Mouse (Mus musculus): ENCODE data around the gene Ptprd. TPM values are rescaled to one million over a fixed set of nuclear protein-coding genes. Genes with fewer than 3 reads are reported as not detected.

Gene Ptprd
- polyA plus RNA-seq, 1 experiment from 2014 or later = 161 TPM

DNA sequence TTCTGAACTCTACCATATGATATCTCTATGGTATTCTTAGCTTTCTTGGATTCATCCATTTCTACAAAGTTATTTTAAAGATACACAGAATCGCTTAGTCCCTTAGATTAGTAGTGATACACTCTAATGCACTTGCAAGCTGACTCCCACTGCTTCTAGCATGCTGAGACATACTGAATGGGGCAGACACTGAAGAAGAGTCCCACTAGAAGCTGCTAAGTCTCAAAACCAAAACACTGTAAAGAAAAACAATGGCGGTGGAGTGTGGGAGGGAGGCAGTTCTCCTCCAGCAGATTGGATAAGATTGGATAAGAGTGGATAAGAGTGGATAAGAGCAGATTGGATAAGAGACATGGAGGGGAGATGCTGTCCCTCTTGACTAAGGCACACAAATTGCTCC, 2207.6 kb downstream of the Ptprd start:
- Histone ChIP-seq H3K4me1 (replicated peaks; ENCODE audit: control insufficient read depth, insufficient read depth, low read length) (peaks cover 5% of the 10 kb centered on the region; the same call in 1 of the 2 replicates), H3K9me3 (ENCODE audit: control insufficient read depth, low read length) (no peaks in the 10 kb centered on the region), H3K9ac (replicated peaks; ENCODE audit: low read depth, low read length) (no peak overlapping the region), H3K27ac (ENCODE audit: low read length) (no peak overlapping the region), H3K27me3 (replicated peaks; ENCODE audit: control insufficient read depth, insufficient read depth, low read length) (no peaks in the 10 kb centered on the region), H3K4me2 (ENCODE audit: low read length) (no peak overlapping the region), H3K36me3 (ENCODE audit: control insufficient read depth, insufficient read depth) (no peaks in the 10 kb centered on the region), H3K4me3 (replicated peaks; ENCODE audit: low read length) (no peak overlapping the region)
- 88% methylated on average over 2 of the region's 2 CpGs for WGBS
- no peak for ATAC-seq

DNA sequence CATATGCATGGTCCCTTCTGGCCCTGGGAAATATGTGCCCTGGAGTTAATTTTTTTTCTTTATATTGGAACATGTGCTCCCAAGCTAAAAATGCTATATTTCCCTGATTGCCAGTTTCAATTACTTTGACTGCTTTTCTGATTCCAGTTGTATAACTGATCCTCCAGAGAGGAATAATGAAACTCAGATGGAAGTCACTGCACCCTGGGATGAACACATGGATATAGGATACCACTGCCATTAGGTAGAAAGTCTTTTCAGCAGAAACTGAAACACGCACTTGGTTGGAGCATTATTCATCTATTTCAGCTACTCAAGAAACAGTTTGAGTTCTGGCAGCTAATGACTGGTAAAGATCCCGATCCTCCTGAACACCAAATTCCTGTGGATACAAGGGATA, 2211.5 kb downstream of the Ptprd start:
- no peaks in the 10 kb centered on the region for H3K4me1 ChIP-seq (replicated peaks; ENCODE audit: control insufficient read depth, insufficient read depth, low read length)
- H3K27ac ChIP-seq (ENCODE audit: low read length) = no peak overlapping the region
- H3K9me3 ChIP-seq (ENCODE audit: control insufficient read depth, low read length) = no peaks in the 10 kb centered on the region
- H3K4me3 ChIP-seq (replicated peaks; ENCODE audit: low read length) = no peak overlapping the region
- H3K9ac ChIP-seq (replicated peaks; ENCODE audit: low read depth, low read length) = no peak overlapping the region
- no peak for ATAC-seq
- H3K27me3 ChIP-seq (replicated peaks; ENCODE audit: control insufficient read depth, insufficient read depth, low read length) = no peaks in the 10 kb centered on the region
- no peaks in the 10 kb centered on the region for H3K36me3 ChIP-seq (ENCODE audit: control insufficient read depth, insufficient read depth)
- H3K4me2 ChIP-seq (ENCODE audit: low read length) = no peak overlapping the region
- 86% methylated on average over 2 of the region's 2 CpGs for WGBS

DNA sequence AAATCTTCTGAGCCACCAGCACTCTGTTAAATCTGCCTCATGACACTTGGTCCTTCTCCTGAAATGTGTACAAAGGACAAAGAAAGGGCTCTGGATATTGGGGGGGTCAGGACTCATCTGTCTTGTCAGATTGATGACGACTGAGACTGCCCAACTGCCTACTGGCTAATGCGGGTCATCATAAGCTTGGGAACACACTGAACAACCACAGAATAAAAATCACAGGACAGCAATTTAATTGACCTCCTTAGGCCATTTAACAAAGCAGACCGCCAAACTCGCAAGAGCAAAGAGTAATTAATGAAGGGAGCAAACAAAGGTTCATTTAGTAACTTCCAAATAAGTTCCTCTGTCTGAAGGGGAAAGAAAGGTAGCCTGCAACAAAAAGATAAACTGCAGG, 2215.9 kb downstream of the Ptprd start:
- Histone ChIP-seq H3K27me3 (replicated peaks; ENCODE audit: control insufficient read depth, insufficient read depth, low read length) (no peaks in the 10 kb centered on the region), H3K4me2 (ENCODE audit: low read length) (no peak overlapping the region), H3K27ac (ENCODE audit: low read length) (no peak overlapping the region), H3K4me1 (replicated peaks; ENCODE audit: control insufficient read depth, insufficient read depth, low read length) (no peaks in the 10 kb centered on the region; the same call in 1 of the 2 replicates), H3K36me3 (ENCODE audit: control insufficient read depth, insufficient read depth) (no peaks in the 10 kb centered on the region), H3K4me3 (replicated peaks; ENCODE audit: low read length) (no peak overlapping the region), H3K9me3 (ENCODE audit: control insufficient read depth, low read length) (no peaks in the 10 kb centered on the region), H3K9ac (replicated peaks; ENCODE audit: low read depth, low read length) (no peak overlapping the region)
- 18% methylated on average over 4 of the region's 4 CpGs for WGBS
- no peak for ATAC-seq

DNA sequence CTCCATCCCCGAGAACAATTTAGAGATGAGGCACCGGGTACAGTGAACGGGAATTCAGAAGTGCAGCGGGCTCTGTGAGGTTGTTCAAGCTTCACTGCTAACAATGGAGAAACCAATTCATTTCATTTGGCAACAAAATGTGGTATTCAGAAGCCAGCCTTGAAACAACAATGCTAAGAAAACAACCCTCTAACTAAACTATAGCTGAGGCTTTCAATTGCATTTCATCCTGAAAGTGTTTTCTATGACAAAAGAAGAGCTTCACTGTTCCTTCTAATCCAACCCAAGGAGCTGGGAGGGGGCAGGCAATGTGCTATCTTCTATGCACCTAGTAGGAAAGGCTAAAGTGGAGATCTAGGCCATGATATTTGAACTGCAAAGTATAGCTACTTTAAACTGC, 2217.2 kb downstream of the Ptprd start:
- ATAC-seq = no peak
- no peaks in the 10 kb centered on the region for H3K36me3 ChIP-seq (ENCODE audit: control insufficient read depth, insufficient read depth)
- H3K4me1 ChIP-seq (replicated peaks; ENCODE audit: control insufficient read depth, insufficient read depth, low read length) = no peaks in the 10 kb centered on the region; the same call in 1 of the 2 replicates
- no peaks in the 10 kb centered on the region for H3K27me3 ChIP-seq (replicated peaks; ENCODE audit: control insufficient read depth, insufficient read depth, low read length)
- H3K9me3 ChIP-seq (ENCODE audit: control insufficient read depth, low read length) = no peaks in the 10 kb centered on the region
- H3K4me3 ChIP-seq (replicated peaks; ENCODE audit: low read length) = no peak overlapping the region
- H3K9ac ChIP-seq (replicated peaks; ENCODE audit: low read depth, low read length) = no peak overlapping the region
- H3K4me2 ChIP-seq (ENCODE audit: low read length) = no peak overlapping the region
- WGBS = 31% methylated on average over 4 of the region's 4 CpGs
- H3K27ac ChIP-seq (ENCODE audit: low read length) = no peak overlapping the region

DNA sequence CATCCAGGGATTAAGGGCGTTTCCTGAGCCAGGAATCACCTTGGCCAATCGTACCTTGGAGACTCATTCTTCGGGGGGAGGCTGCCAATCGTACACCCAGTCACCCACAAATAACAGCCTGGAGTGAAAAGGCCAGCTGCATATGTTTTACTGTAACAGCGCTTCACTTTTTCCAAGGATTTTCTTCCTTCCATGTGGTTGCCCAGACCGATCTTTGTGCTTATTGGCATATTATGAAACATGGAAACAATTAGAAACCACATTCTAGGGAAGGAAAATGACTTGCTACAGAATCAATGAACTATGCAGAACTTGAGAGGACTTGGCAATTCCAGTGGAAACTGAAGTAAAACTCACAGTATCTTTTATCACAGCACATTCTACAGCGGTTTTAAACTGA, 2218.7 kb downstream of the Ptprd start:
- Histone ChIP-seq H3K9ac (replicated peaks; ENCODE audit: low read depth, low read length) (no peak overlapping the region), H3K4me1 (replicated peaks; ENCODE audit: control insufficient read depth, insufficient read depth, low read length) (no peaks in the 10 kb centered on the region; the same call in 1 of the 2 replicates), H3K36me3 (ENCODE audit: control insufficient read depth, insufficient read depth) (no peaks in the 10 kb centered on the region), H3K27me3 (replicated peaks; ENCODE audit: control insufficient read depth, insufficient read depth, low read length) (no peaks in the 10 kb centered on the region), H3K9me3 (ENCODE audit: control insufficient read depth, low read length) (no peaks in the 10 kb centered on the region), H3K27ac (ENCODE audit: low read length) (no peak overlapping the region), H3K4me2 (ENCODE audit: low read length) (no peak overlapping the region), H3K4me3 (replicated peaks; ENCODE audit: low read length) (no peak overlapping the region)
- ATAC-seq = no peak
- WGBS = 78% methylated on average over 7 of the region's 7 CpGs

DNA sequence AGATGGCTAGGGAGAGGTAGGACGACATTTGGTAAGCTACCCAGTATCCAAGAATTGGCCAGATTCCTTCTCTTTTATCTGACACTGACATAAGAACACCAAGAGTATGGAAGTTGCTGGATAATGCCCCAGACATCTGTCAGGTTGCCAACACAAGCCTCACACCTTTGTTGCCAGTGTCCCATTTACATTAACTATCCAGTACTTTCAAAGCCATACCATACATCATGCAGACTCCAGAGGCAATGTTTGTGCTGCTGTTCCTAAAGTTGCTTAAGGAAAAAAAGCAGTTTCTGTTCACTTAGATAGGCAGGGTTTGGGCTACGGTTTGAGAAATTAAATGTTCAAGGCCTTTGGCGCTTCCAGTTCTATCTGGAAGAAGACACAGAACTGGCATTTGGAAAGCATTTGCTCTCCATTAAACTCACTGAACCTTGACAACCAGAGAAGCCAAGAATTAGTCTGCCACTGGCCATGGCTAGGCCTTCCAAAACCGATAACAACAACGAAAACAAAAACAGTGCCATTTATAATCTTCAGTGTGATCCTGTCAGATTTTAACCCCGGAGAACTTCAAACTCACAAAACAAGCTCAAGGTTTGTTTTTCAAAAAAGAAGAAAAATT, 2220.0 kb downstream of the Ptprd start:
- no peak for ATAC-seq
- Histone ChIP-seq H3K27me3 (replicated peaks; ENCODE audit: control insufficient read depth, insufficient read depth, low read length) (no peaks in the 10 kb centered on the region), H3K9ac (replicated peaks; ENCODE audit: low read depth, low read length) (no peak overlapping the region), H3K27ac (ENCODE audit: low read length) (no peak overlapping the region), H3K4me2 (ENCODE audit: low read length) (no peak overlapping the region), H3K4me1 (replicated peaks; ENCODE audit: control insufficient read depth, insufficient read depth, low read length) (no peaks in the 10 kb centered on the region; the same call in 1 of the 2 replicates), H3K9me3 (ENCODE audit: control insufficient read depth, low read length) (no peaks in the 10 kb centered on the region), H3K4me3 (replicated peaks; ENCODE audit: low read length) (no peak overlapping the region), H3K36me3 (ENCODE audit: control insufficient read depth, insufficient read depth) (no peaks in the 10 kb centered on the region)
- 73% methylated on average over 6 of the region's 6 CpGs for WGBS

DNA sequence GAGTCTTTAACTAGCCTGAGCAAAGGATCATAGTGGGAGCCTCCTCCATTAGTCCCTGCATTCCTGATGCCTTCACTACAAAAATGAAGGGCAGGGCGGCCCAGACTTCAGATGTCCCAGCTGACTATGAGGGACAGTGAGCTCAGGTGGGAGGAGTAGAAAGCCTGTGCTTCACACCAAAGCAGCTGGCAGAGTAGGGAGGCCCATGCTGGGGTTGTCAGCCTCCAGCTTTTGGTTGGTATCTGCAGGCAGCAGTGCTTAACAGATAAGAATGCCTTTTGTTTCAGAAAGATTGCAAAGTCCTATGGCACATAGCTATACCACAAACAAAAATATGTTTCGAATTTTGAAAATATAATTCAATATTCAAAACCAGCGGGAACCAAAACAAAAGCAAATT, 2237.0 kb downstream of the Ptprd start:
- no peak overlapping the region for H3K4me3 ChIP-seq (replicated peaks; ENCODE audit: low read length)
- no peak for ATAC-seq
- no peak overlapping the region for H3K4me2 ChIP-seq (ENCODE audit: low read length)
- no peak overlapping the region for H3K9ac ChIP-seq (replicated peaks; ENCODE audit: low read depth, low read length)
- H3K4me1 ChIP-seq (replicated peaks; ENCODE audit: control insufficient read depth, insufficient read depth, low read length) = 0 out of 2 replicates have a peak, but pooled peaks cover 3% of the 10 kb centered on the region
- 84% methylated on average over 3 of the region's 3 CpGs for WGBS
- H3K27ac ChIP-seq (ENCODE audit: low read length) = no peak overlapping the region
- H3K9me3 ChIP-seq (ENCODE audit: control insufficient read depth, low read length) = no peaks in the 10 kb centered on the region
- H3K36me3 ChIP-seq (ENCODE audit: control insufficient read depth, insufficient read depth) = no peaks in the 10 kb centered on the region
- H3K27me3 ChIP-seq (replicated peaks; ENCODE audit: control insufficient read depth, insufficient read depth, low read length) = no peaks in the 10 kb centered on the region

DNA sequence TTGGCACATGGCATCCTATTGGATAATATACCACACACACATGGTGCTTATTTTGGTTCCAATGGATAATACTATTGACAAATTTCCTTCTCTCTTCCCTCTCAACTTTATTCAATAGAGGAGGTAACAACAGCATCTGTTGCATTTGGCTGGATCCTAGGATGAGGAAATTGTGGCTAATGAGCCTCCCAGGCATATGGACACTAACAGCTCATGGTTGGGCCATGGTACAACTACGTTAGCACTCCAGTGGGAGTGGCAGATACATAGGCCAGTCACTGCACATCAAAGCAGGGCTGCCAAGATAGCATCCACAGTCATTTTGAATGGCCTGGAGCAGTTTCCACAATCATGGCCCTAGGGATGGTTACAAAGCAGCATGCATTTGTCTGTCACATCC, 2238.4 kb downstream of the Ptprd start:
- Histone ChIP-seq H3K36me3 (ENCODE audit: control insufficient read depth, insufficient read depth) (no peaks in the 10 kb centered on the region), H3K9ac (replicated peaks; ENCODE audit: low read depth, low read length) (no peak overlapping the region), H3K4me2 (ENCODE audit: low read length) (no peak overlapping the region), H3K4me1 (replicated peaks; ENCODE audit: control insufficient read depth, insufficient read depth, low read length) (0 out of 2 replicates have a peak, but pooled peaks cover 3% of the 10 kb centered on the region), H3K27ac (ENCODE audit: low read length) (no peak overlapping the region), H3K4me3 (replicated peaks; ENCODE audit: low read length) (no peak overlapping the region), H3K9me3 (ENCODE audit: control insufficient read depth, low read length) (no peaks in the 10 kb centered on the region), H3K27me3 (replicated peaks; ENCODE audit: control insufficient read depth, insufficient read depth, low read length) (no peaks in the 10 kb centered on the region)
- WGBS = 39% methylated on average over 1 of the region's 1 CpGs
- peak; percentile 92 for ATAC-seq

DNA sequence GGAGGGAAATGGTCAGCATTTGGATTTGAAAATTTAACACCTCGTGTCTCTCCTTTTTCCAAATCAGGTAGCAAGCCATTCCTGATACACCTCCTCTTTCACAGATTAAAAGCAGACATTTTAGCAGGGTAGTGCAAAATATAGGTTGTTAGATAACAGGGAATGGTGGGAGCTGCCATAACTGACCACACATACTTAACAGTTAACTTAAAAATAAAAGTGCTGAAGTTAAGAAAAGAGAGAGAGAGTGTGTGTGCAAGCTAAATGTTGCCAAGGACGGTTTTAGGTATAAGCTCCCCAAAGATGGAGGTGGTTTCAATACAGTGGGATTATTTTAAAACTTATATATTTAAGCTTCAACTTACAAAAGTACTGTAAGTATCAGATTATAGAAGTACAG, 2241.8 kb downstream of the Ptprd start:
- ATAC-seq = no peak
- WGBS = 87% methylated on average over 2 of the region's 2 CpGs
- H3K27me3 ChIP-seq (replicated peaks; ENCODE audit: control insufficient read depth, insufficient read depth, low read length) = no peaks in the 10 kb centered on the region
- no peak overlapping the region for H3K4me2 ChIP-seq (ENCODE audit: low read length)
- no peak overlapping the region for H3K9ac ChIP-seq (replicated peaks; ENCODE audit: low read depth, low read length)
- no peak overlapping the region for H3K4me3 ChIP-seq (replicated peaks; ENCODE audit: low read length)
- H3K4me1 ChIP-seq (replicated peaks; ENCODE audit: control insufficient read depth, insufficient read depth, low read length) = peaks cover 3% of the 10 kb centered on the region; the same call in 1 of the 2 replicates
- H3K27ac ChIP-seq (ENCODE audit: low read length) = no peak overlapping the region
- no peaks in the 10 kb centered on the region for H3K36me3 ChIP-seq (ENCODE audit: control insufficient read depth, insufficient read depth)
- H3K9me3 ChIP-seq (ENCODE audit: control insufficient read depth, low read length) = no peaks in the 10 kb centered on the region

DNA sequence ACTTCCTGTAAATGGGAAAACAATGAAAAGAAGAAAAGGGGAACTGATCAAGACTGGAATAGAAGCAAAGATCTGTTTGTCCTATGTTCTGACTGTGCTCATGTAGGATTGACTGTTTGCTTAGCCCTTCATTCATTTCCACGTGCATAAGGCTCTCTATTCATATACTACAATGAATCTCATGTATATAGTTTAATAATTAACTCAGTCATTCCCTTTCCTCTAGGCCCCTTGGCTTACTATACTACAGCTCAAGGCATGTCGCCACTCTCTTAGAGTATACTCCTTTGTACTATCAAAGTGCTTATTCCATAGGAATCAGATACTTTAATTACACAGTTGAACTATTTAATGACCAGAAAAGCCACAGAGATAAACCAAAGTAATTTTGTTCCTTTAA, 2243.1 kb downstream of the Ptprd start:
- ATAC-seq = no peak

More for the DNA sequence above, 2243.1 kb downstream of the Ptprd start:
- no peak overlapping the region for H3K4me2 ChIP-seq (ENCODE audit: low read length)
- 67% methylated on average over 2 of the region's 2 CpGs for WGBS
- no peak overlapping the region for H3K4me3 ChIP-seq (replicated peaks; ENCODE audit: low read length)
- H3K9ac ChIP-seq (replicated peaks; ENCODE audit: low read depth, low read length) = no peak overlapping the region
- no peaks in the 10 kb centered on the region for H3K27me3 ChIP-seq (replicated peaks; ENCODE audit: control insufficient read depth, insufficient read depth, low read length)
- H3K4me1 ChIP-seq (replicated peaks; ENCODE audit: control insufficient read depth, insufficient read depth, low read length) = peaks cover 3% of the 10 kb centered on the region; the same call in 1 of the 2 replicates
- no peak overlapping the region for H3K27ac ChIP-seq (ENCODE audit: low read length)
- no peaks in the 10 kb centered on the region for H3K9me3 ChIP-seq (ENCODE audit: control insufficient read depth, low read length)
- no peaks in the 10 kb centered on the region for H3K36me3 ChIP-seq (ENCODE audit: control insufficient read depth, insufficient read depth)
